Mouse (Mus musculus): ENCODE results near the gene AI481877.

GRCm38 (mm10) chr4:59164034-59164433, 25.3 kb upstream of the AI481877 start:
- TF ChIP-seq TAL1 (IDR thresholded peaks at IDR 0.05; ENCODE audit: low read length) = no peak
- no peak for TF ChIP-seq GATA1 (IDR thresholded peaks at IDR 0.05; ENCODE audit: low read length)
